Mouse (Mus musculus) CH12.LX (cell line): ENCODE results near the gene Fermt3. TPM values are rescaled to one million over a fixed set of nuclear protein-coding genes. Genes with fewer than 3 reads are reported as not detected.

Experiments
- DNase-seq: peaks from one replicate; pipeline ENCODE4 v3.0.0-alpha.2; 2013; ENCODE audit errors: extremely low read depth
- H3K27ac ChIP-seq: 2 replicates; pipeline ENCODE4 v1.5.1; 2012; ENCODE audit warnings: low read depth, mild to moderate bottlenecking, control low read depth, moderate library complexity; ENCODE audit not compliant: insufficient read depth
- H3K27me3 ChIP-seq: replicated peaks from 2 replicates; pipeline ENCODE3; 2012; ENCODE audit warnings: inconsistent platforms
- H3K36me3 ChIP-seq, 2 experiments: replicated peaks in 1 of 2; 2 replicates each; pipeline versions ENCODE3 to v1.6.1; 2012; ENCODE audit warnings: inconsistent platforms in 1 of 2, low read length in 1 of 2, mild to moderate bottlenecking in 1 of 2, mixed read lengths in 1 of 2, moderate library complexity in 1 of 2; ENCODE audit not compliant: control insufficient read depth in 1 of 2, insufficient read depth in 1 of 2
- H3K4me1 ChIP-seq, 2 experiments: 2 replicates each; pipeline ENCODE4 v1.6.1; 2012; ENCODE audit warnings: inconsistent platforms in 1 of 2, moderate library complexity in 1 of 2; ENCODE audit not compliant: insufficient read depth in 2 of 2, control insufficient read depth in 1 of 2
- H3K4me2 ChIP-seq: 2 replicates; pipeline ENCODE4 v1.6.1; 2012; ENCODE audit warnings: low read depth, mild to moderate bottlenecking, control low read depth; ENCODE audit not compliant: poor library complexity, insufficient read depth, severe bottlenecking
- H3K4me3 ChIP-seq, 3 experiments: fragments of 150-350 bp in 1 of 3; sonication (generic) in 1 of 3; replicated peaks in 1 of 3; 2 replicates each; pipeline versions ENCODE3 to v1.5.1; 2011 to 2012; ENCODE audit warnings: low read depth in 2 of 3, low read length in 2 of 3, mild to moderate bottlenecking in 2 of 3, moderate library complexity in 2 of 3, control low read depth in 1 of 3, improper control_type of control experiment in 1 of 3, inconsistent platforms in 1 of 3, mixed read lengths in 1 of 3; ENCODE audit not compliant: poor library complexity in 1 of 3
- H3K79me2 ChIP-seq: replicated peaks from 2 replicates; pipeline ENCODE4 v1.6.1; 2012; ENCODE audit warnings: mild to moderate bottlenecking, moderate library complexity; ENCODE audit not compliant: control insufficient read depth, poor library complexity, insufficient read depth, severe bottlenecking; ENCODE audit errors: extremely low read depth
- H3K9ac ChIP-seq: 2 replicates; pipeline ENCODE4 v1.6.1; 2012; ENCODE audit warnings: low read depth, mild to moderate bottlenecking, control low read depth, moderate library complexity; ENCODE audit not compliant: insufficient read depth
- H3K9me3 ChIP-seq: replicated peaks from 2 replicates; pipeline ENCODE3; 2012; ENCODE audit warnings: low read length, inconsistent platforms, mixed read lengths
- BHLHE40 ChIP-seq: IDR thresholded peaks from 2 replicates; pipeline ENCODE4 v1.6.1; 2011; ENCODE audit warnings: mild to moderate bottlenecking, low read depth, low read length, improper control_type of control experiment
- ELF1 ChIP-seq: IDR thresholded peaks from 2 replicates; pipeline ENCODE4 v1.6.1; 2014; ENCODE audit warnings: low read depth, mild to moderate bottlenecking, inconsistent platforms, low read length, improper control_type of control experiment
- EP300 ChIP-seq: IDR thresholded peaks from 2 replicates; pipeline ENCODE4 v1.6.1; 2011; ENCODE audit warnings: low read length, improper control_type of control experiment
- ETS1 ChIP-seq: conservative IDR thresholded peaks from 2 replicates; pipeline ENCODE4 v1.6.1; 2012; ENCODE audit warnings: low read depth, mild to moderate bottlenecking, inconsistent platforms, low read length, improper control_type of control experiment, moderate library complexity
- JUN ChIP-seq: IDR thresholded peaks from 2 replicates; pipeline ENCODE4 v1.6.1; 2011; ENCODE audit warnings: low read depth, mild to moderate bottlenecking, low read length, improper control_type of control experiment, moderate library complexity; ENCODE audit not compliant: insufficient read depth
- JUND ChIP-seq: conservative IDR thresholded peaks from 2 replicates; pipeline ENCODE4 v1.6.1; 2011; ENCODE audit warnings: low read depth, low read length, improper control_type of control experiment
- MXI1 ChIP-seq: IDR thresholded peaks from 2 replicates; pipeline ENCODE4 v1.6.1; 2011; ENCODE audit warnings: mild to moderate bottlenecking, low read depth, low read length, improper control_type of control experiment
- PAX5 ChIP-seq: IDR thresholded peaks from 2 replicates; pipeline ENCODE4 v1.6.1; 2012; ENCODE audit warnings: low read length, inconsistent platforms, mixed read lengths
- POLR2A ChIP-seq: IDR thresholded peaks from 2 replicates; pipeline ENCODE4 v1.6.1; 2011; ENCODE audit warnings: low read depth, mild to moderate bottlenecking, improper control_type of control experiment, low read length
- SIN3A ChIP-seq: IDR thresholded peaks from 2 replicates; pipeline ENCODE4 v1.6.1; 2012; ENCODE audit warnings: low read length, improper control_type of control experiment, inconsistent platforms
- SMC3 ChIP-seq: IDR thresholded peaks from 2 replicates; pipeline ENCODE4 v1.6.1; 2011; ENCODE audit warnings: low read depth, low read length, improper control_type of control experiment
- TCF12 ChIP-seq: IDR thresholded peaks from 2 replicates; pipeline ENCODE4 v1.6.1; 2014; ENCODE audit warnings: low read depth, mild to moderate bottlenecking, inconsistent platforms, low read length, improper control_type of control experiment
- ZC3H11A ChIP-seq: IDR thresholded peaks from 2 replicates; pipeline ENCODE4 v1.6.1; 2012; ENCODE audit warnings: low read depth, mild to moderate bottlenecking, inconsistent platforms, low read length, improper control_type of control experiment
- ZKSCAN1 ChIP-seq: IDR thresholded peaks from 2 replicates; pipeline ENCODE4 v1.6.1; 2012; ENCODE audit warnings: low read depth, inconsistent platforms, low read length, improper control_type of control experiment, borderline replicate concordance
- ZNF384 ChIP-seq: IDR thresholded peaks from 2 replicates; pipeline ENCODE4 v1.6.1; 2012; ENCODE audit warnings: low read depth, low read length, improper control_type of control experiment, inconsistent platforms
- dilution Hi-C: fragments of 300-500 bp; cut with MboI; formaldehyde crosslinking; loops from 2 replicates; pipeline ENCODE4 v1.14.3; 2020; ENCODE audit warnings: low sequenced_read_pairs; ENCODE audit not compliant: extremely low pct_unique_long_range_greater_than_20kb, extremely low pct_ligation_motif_present
- in situ Hi-C: fragments of 300-500 bp; cut with MboI; formaldehyde crosslinking; loops from 3 replicates; pipeline ENCODE4 v1.14.3; 2019; ENCODE audit warnings: low sequenced_read_pairs, low pct_ligation_motif_present, low pct_unique_long_range_greater_than_20kb, mixed read lengths
- polyA plus RNA-seq: library from polyadenylated mRNA; unstranded; fragments of >175 nt; gene quantifications from 2 replicates; pipeline ENCODE4 v1.2.1, GENCODE M21; 2012; ENCODE audit warnings: low read depth; ENCODE audit not compliant: insufficient read length
- total RNA-seq, 2 experiments: library from RNA; depleted of rRNA; stranded (reverse); fragments of 300-350 nt in 1 of 2; fragments of >200 nt in 1 of 2; gene quantifications; 2 replicates each; pipeline ENCODE4 v1.2.3; 2012 to 2014

Gene Fermt3
- total and polyA plus RNA-seq, 3 experiments, result 47.0 to 65.1 (median 57.4) TPM

GRCm38 (mm10) chr19:6994489-6994888, 24.8 kb downstream of the Fermt3 start:
- Histone ChIP-seq H3K4me2 (peak overlapping the region; percentile 67), H3K79me2 (no peaks in the 10 kb centered on the region), H3K36me3 (peaks cover 15 to 25% of the 10 kb centered on the region in 2 experiments), H3K9ac (peak overlapping the region; percentile 62; the same call in 1 of the 2 replicates), H3K9me3 (no peaks in the 10 kb centered on the region), H3K4me1 (peaks cover 4 to 48% of the 10 kb centered on the region in 2 experiments), H3K27ac (no peak overlapping the region), H3K4me3 (peak overlapping the region in 2 of 3 experiments; percentile 69 to 90), H3K27me3 (no peaks in the 10 kb centered on the region)
- TF ChIP-seq BHLHE40 (no peak), JUND (no peak), SIN3A (no peak), ETS1 (no peak), EP300 (no peak), TCF12 (no peak), PAX5 (no peak), ELF1 (no peak), ZNF384 (no peak), ZKSCAN1 (no peak), ZC3H11A (no peak), JUN (no peak), SMC3 (no peak)
- in situ Hi-C loops, result no loop called here
- DNase-seq, result no peak
- dilution Hi-C loops, result no loop called here

- Histone ChIP-seq H3K4me3 (no peak overlapping the region), H3K9me3 (no peaks in the 10 kb centered on the region), H3K4me1 (peaks cover 4 to 47% of the 10 kb centered on the region in 2 experiments), H3K27me3 (no peaks in the 10 kb centered on the region), H3K27ac (no peak overlapping the region), H3K4me2 (peak overlapping the region; percentile 67; the same call in 1 of the 2 replicates), H3K79me2 (no peaks in the 10 kb centered on the region), H3K36me3 (peaks cover 13 to 24% of the 10 kb centered on the region in 2 experiments), H3K9ac (no peak overlapping the region)
- no peak for DNase-seq
- TF ChIP-seq TCF12 (no peak), MXI1 (no peak), POLR2A (no peak), EP300 (no peak)
- in situ Hi-C loops, result no loop called here
- dilution Hi-C loops, result no loop called here
Measured at GRCm38 (mm10) chr19:6994002-6994401, 25.3 kb downstream of the Fermt3 start.
